Mouse (Mus musculus) monocyte, adult 5-6 weeks (primary cell): ENCODE data around the gene Aspg. TPM values are rescaled to one million over a fixed set of nuclear protein-coding genes. Genes with fewer than 3 reads are reported as not detected.

ENCODE experiments used
- ATAC-seq: fragments of 153-309, 156-312 bp; replicated peaks from 2 replicates; pipeline ENCODE4 v1.8.0; 2017; ENCODE audit warnings: mild to moderate bottlenecking; ENCODE audit not compliant: low TSS enrichment, insufficient number of reproducible peaks, severe bottlenecking, poor library complexity, low FRiP score
- total RNA-seq: library from RNA; stranded (forward); fragments of 200-1000, 200-491, 200-594 nt; gene quantifications from 3 replicates; pipeline ENCODE4 v1.2.3, GENCODE M21; 2017

Gene Aspg
- total RNA-seq, 1 experiment from 2014 or later, result not detected

- ATAC-seq, result no peak
Measured at GRCm38 (mm10) chr12:112170671-112171574, 64.4 kb downstream of the Aspg start.

- ATAC-seq, result no peak
Measured at GRCm38 (mm10) chr12:112171657-112172056, 65.2 kb downstream of the Aspg start.

- ATAC-seq, result no peak
Measured at GRCm38 (mm10) chr12:112172214-112172613, 65.7 kb downstream of the Aspg start.

Other genes with a start within 250 kb of the Aspg start
- 9.8 to 19.1 TPM (median 12.6 TPM) in 3 replicates for gene Ppp1r13b, start 198.6 kb upstream of the Aspg start, total RNA-seq
- 289 to 531 TPM (median 434 TPM) in 3 replicates for gene Atp5mpl, start 139.7 kb upstream of the Aspg start, total RNA-seq
- gene Tdrd9, start 135.1 kb upstream of the Aspg start, total RNA-seq, result 0.29 TPM in 1 of 3 replicates, not detected in the others
- not detected in 3 replicates for gene Rd3l, start 125.4 kb upstream of the Aspg start, total RNA-seq
- not detected in 3 replicates for gene Kif26a, start 39.5 kb downstream of the Aspg start, total RNA-seq